Mouse (Mus musculus) testis, adult 2 months (tissue): ENCODE data around the gene Plcb4.

Experiments
- CTCF ChIP-seq: fragments of 200-500 bp; IDR thresholded peaks from 2 replicates; pipeline ENCODE4 v1.5.1; 2012; ENCODE audit warnings: low read depth, mild to moderate bottlenecking, inconsistent platforms, low read length, moderate library complexity; ENCODE audit not compliant: control insufficient read depth, insufficient read depth, insufficient replicate concordance
- POLR2A ChIP-seq: fragments of 200-500 bp; IDR thresholded peaks from 2 replicates; pipeline ENCODE4 v1.6.1; 2012; ENCODE audit warnings: low read depth, mild to moderate bottlenecking, inconsistent platforms, low read length, moderate library complexity; ENCODE audit not compliant: control insufficient read depth

- no peak for TF ChIP-seq POLR2A
- no peak for TF ChIP-seq CTCF
Observed at GRCm38 (mm10) chr2:135687585-135687984, 28.8 kb downstream of the Plcb4 start.
